Mouse (Mus musculus) forebrain, embryonic 10.5 days (tissue): ENCODE results near the gene Aspscr1. TPM values are rescaled to one million over a fixed set of nuclear protein-coding genes. Genes with fewer than 3 reads are reported as not detected.

Source experiments
- DNase-seq: peaks from one replicate; pipeline ENCODE4 v3.0.0-alpha.2; 2017; ENCODE audit warnings: low spot score; ENCODE audit errors: extremely low spot score
- H3K27ac ChIP-seq: fragments of 300-500 bp; sonication (generic); 2 replicates; pipeline ENCODE4 v1.5.1; 2016; ENCODE audit warnings: mild to moderate bottlenecking
- H3K27me3 ChIP-seq: fragments of 300-500 bp; sonication (generic); 2 replicates; pipeline ENCODE4 v1.6.1; 2016; ENCODE audit warnings: mild to moderate bottlenecking; ENCODE audit not compliant: poor library complexity, severe bottlenecking
- H3K36me3 ChIP-seq: fragments of 300-500 bp; sonication (generic); replicated peaks from 2 replicates; pipeline ENCODE4 v1.6.1; 2016; ENCODE audit warnings: mild to moderate bottlenecking, moderate library complexity
- H3K4me1 ChIP-seq: fragments of 300-500 bp; sonication (generic); 2 replicates; pipeline ENCODE4 v1.6.1; 2016
- H3K4me3 ChIP-seq: fragments of 300-500 bp; sonication (generic); 2 replicates; pipeline ENCODE4 v1.5.1; 2016; ENCODE audit warnings: mild to moderate bottlenecking, moderate library complexity
- H3K9me3 ChIP-seq: fragments of 300-500 bp; sonication (generic); 2 replicates; pipeline ENCODE4 v1.6.1; 2016; ENCODE audit warnings: mild to moderate bottlenecking, moderate library complexity
- WGBS: fragments of 180-500 bp; shearing (Covaris S2); methylation state at CpG from one replicate; pipeline ENCODE4 v1.1.7; 2016; 5-methylcytosine and 5-hydroxymethylcytosine counted together
- polyA plus RNA-seq: library from polyadenylated mRNA; unstranded; fragments of >200 nt; fragmentation: Nextera tagmentation; extraction: Ambion mirVana; gene quantifications from 2 replicates; pipeline ENCODE4 v1.2.1, GENCODE M21; 2016

Aspscr1 gene
- polyA plus RNA-seq, 1 experiment from 2014 or later: 142 TPM

- no peaks in the 10 kb centered on the region for H3K9me3 ChIP-seq
- peak overlapping the region; percentile 97 for H3K27ac ChIP-seq
- peaks cover 63% of the 10 kb centered on the region for H3K4me1 ChIP-seq
- H3K4me3 ChIP-seq: peak overlapping the region; percentile 96
- no peak for DNase-seq
- 54% methylated on average over 7 of the region's 7 CpGs for WGBS
- H3K36me3 ChIP-seq: peaks cover 41% of the 10 kb centered on the region
- no peaks in the 10 kb centered on the region for H3K27me3 ChIP-seq
These were observed 41.7 kb upstream of the Aspscr1 start for GRCm38 (mm10) chr11:120630881-120631725.

GRCm38 (mm10) chr11:120631726-120632448 is 40.9 kb upstream of the Aspscr1 start:
- peak overlapping the region; percentile 97 for H3K27ac ChIP-seq
- peaks cover 33% of the 10 kb centered on the region for H3K36me3 ChIP-seq
- no peak for DNase-seq
- no peaks in the 10 kb centered on the region for H3K9me3 ChIP-seq
- WGBS: 71% methylated on average over 4 of the region's 4 CpGs
- H3K27me3 ChIP-seq: no peaks in the 10 kb centered on the region
- H3K4me1 ChIP-seq: peaks cover 68% of the 10 kb centered on the region
- H3K4me3 ChIP-seq: peak overlapping the region; percentile 96

DNA sequence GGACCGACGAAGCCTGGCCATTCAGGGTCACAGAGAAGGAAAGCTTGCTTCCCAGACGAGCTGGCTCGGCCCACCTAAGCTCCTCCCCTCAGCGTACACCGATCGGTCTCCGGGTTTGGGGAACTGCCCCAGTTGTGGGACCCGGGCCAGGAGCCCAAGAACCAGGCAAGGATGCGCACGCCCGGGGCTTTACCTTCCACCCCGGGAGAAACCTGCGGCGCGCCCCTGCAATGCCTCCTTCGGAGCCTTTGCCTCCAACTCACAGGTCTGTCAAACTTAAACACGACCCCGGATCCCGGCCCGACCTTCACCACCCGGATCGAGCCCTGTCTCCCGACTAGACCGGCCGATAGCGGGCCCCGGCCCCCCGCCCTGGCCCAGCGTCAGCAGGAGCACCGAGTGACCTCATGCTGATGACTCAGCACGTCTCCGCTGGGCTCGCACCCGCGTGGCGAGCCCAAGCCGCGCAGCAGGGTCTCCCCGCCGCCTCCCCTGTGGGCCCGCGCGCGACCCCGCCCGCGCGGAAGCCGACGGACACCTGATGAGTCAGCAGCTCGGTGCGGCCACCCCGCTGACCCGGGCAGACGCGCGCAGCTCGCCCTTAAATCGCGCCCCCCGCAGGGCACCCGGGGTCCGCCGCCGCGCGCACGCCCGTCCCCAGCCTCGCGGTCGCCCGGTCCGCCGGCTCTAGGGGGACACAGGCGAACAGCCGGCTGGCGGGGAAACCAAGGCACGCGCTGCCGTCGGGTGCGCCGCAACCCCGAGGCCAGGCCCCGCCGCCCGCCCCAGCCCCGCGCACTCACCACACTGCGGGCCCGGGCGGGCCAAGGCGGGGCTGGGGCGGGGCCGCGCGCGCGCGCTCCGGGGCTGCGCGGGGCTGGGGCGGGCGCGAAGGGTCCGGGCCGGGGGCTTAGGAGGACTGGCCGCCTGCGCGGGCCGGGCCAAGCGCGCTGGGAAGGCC is 39.9 kb upstream of the Aspscr1 start:
- Histone ChIP-seq H3K4me3 (peak overlapping the region; percentile 96), H3K36me3 (peaks cover 23% of the 10 kb centered on the region), H3K27me3 (no peaks in the 10 kb centered on the region), H3K27ac (peak overlapping the region; percentile 97), H3K9me3 (no peaks in the 10 kb centered on the region), H3K4me1 (peaks cover 69% of the 10 kb centered on the region)
- peak; percentile 65 for DNase-seq
- WGBS: under 1% methylated on average over 115 of the region's 116 CpGs

DNA sequence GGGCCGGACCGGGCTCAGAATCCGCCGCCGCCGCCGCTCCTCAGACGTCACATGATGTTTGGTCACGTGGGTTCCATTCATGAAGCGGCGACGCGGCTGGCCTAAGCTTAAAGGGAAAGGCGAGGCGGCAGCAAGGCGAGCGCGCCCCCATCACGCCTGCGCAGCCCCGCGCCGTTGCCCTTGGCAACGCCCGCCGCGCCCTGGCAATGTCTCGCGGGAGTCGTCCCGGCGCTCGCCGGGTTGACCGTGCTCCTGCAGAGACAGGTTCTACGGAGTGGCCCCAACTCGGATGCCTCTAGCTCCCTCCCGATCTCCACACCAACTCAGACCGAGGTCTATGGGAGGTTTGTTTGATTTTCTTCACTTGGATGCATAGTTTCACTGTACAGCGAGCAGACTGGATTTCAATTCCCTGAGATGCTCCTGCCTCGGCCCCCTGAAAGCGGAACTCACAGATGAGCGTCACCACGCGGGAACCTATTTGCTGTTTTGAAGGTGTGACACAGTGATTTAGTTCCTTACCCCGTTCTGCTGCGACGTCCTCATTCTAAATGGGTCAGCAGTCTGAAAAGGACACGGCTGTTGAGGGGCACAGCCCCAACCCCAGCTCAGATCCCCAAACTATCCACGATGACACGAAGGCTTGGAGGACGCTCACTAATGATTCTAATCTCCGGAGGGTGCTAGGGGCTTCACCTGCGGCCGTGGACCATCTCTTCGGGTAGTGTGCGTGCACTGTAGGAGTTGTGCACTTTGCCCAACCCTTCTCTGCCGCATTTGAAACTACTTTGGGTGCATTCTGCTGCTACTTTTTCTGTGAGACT is 39.0 kb upstream of the Aspscr1 start, which contains the start of gene Mafg:
TSS of gene Mafg (minus strand) at position 81 of the 824 bp plus-strand sequence.
- Histone ChIP-seq H3K9me3 (no peaks in the 10 kb centered on the region), H3K4me1 (peaks cover 69% of the 10 kb centered on the region), H3K27ac (peak within 1 kb of the TSS; percentile 97), H3K27me3 (no peaks in the 10 kb centered on the region), H3K36me3 (peaks cover 17% of the 10 kb centered on the region), H3K4me3 (peak within 1 kb of the TSS; percentile 96)
- peak; percentile 94 for DNase-seq
- 11% methylated on average over 58 of the region's 58 CpGs for WGBS

- peak overlapping the region; percentile 96; the same call in 1 of the 2 replicates for H3K4me3 ChIP-seq
- peaks cover 6% of the 10 kb centered on the region for H3K36me3 ChIP-seq
- peaks cover 58% of the 10 kb centered on the region for H3K4me1 ChIP-seq
- H3K9me3 ChIP-seq: no peaks in the 10 kb centered on the region
- DNase-seq: no peak
- H3K27me3 ChIP-seq: no peaks in the 10 kb centered on the region
- no peak overlapping the region for H3K27ac ChIP-seq
- WGBS: 84% methylated on average over 5 of the region's 5 CpGs
These were observed 38.0 kb upstream of the Aspscr1 start for GRCm38 (mm10) chr11:120634810-120635209.

GRCm38 (mm10) chr11:120641255-120641654 is 31.5 kb upstream of the Aspscr1 start:
- no peak for DNase-seq
- no peak overlapping the region for H3K27ac ChIP-seq
- no peaks in the 10 kb centered on the region for H3K36me3 ChIP-seq
- H3K4me1 ChIP-seq: peaks cover 42% of the 10 kb centered on the region
- H3K4me3 ChIP-seq: peak overlapping the region; percentile 9; the same call in 1 of the 2 replicates
- WGBS: 68% methylated on average over 9 of the region's 9 CpGs
- no peaks in the 10 kb centered on the region for H3K9me3 ChIP-seq
- H3K27me3 ChIP-seq: peaks cover 17% of the 10 kb centered on the region

DNA sequence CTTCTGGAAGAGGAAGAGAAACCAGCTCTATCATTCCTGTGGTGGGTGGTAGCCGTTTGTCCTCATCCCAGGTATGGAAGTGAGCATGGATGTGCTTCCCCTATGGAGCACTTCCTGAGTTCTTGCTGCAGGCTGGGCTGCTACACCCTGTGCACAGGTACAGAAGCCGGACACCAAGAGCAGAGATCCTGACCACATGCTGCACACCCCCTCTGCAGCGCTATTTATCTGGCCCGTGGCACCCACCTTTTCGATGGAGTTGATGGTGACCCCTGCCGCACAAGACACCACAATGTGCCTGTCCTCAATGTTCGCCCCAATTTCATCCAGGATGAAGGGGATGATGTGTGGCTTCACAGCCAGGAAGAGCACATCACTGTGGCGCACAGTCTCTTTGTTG is 30.9 kb upstream of the Aspscr1 start:
- H3K36me3 ChIP-seq: no peaks in the 10 kb centered on the region
- no peak overlapping the region for H3K27ac ChIP-seq
- peak overlapping the region; percentile 66; the same call in 1 of the 2 replicates for H3K4me3 ChIP-seq
- no peaks in the 10 kb centered on the region for H3K9me3 ChIP-seq
- no peak for DNase-seq
- 90% methylated on average over 8 of the region's 8 CpGs for WGBS
- peaks cover 37% of the 10 kb centered on the region for H3K4me1 ChIP-seq
- peaks cover 21% of the 10 kb centered on the region for H3K27me3 ChIP-seq

GRCm38 (mm10) chr11:120642939-120643600 is 29.7 kb upstream of the Aspscr1 start:
- Histone ChIP-seq H3K27ac (peak overlapping the region; percentile 87), H3K4me1 (peaks cover 42% of the 10 kb centered on the region), H3K9me3 (no peaks in the 10 kb centered on the region), H3K27me3 (peaks cover 33% of the 10 kb centered on the region), H3K4me3 (peak overlapping the region; percentile 66), H3K36me3 (no peaks in the 10 kb centered on the region)
- DNase-seq: no peak
- 5% methylated on average over 18 of the region's 18 CpGs for WGBS

DNA sequence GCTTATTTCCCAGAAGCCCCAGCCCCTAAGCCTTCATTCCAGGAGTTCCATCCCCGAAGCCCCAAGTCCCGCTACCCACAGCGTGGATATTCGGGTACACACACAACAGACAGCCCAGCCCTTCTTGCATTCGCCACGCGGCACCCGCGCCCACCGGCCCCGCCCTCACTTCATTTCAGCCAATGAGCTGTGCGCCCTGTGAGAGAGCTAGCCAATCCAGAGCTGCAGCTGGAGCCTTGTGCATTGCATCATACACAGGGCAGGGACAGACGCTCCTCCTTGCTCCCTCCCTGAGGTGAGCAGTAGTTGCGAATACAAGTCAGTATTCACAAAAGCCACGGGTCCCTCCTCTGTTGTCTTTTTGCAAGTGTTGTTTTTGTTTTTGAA is 29.2 kb upstream of the Aspscr1 start, which contains the start of gene Pycr1:
TSS of gene Pycr1 (minus strand) at position 169 of the 387 bp plus-strand sequence.
- Histone ChIP-seq H3K27me3 (peaks cover 34% of the 10 kb centered on the region), H3K4me1 (peaks cover 46% of the 10 kb centered on the region), H3K27ac (peak within 1 kb of the TSS; percentile 87), H3K36me3 (no peaks in the 10 kb centered on the region), H3K9me3 (no peaks in the 10 kb centered on the region), H3K4me3 (peak within 1 kb of the TSS; percentile 66)
- WGBS: under 1% methylated on average over 15 of the region's 15 CpGs
- DNase-seq: peak; percentile 97

DNA sequence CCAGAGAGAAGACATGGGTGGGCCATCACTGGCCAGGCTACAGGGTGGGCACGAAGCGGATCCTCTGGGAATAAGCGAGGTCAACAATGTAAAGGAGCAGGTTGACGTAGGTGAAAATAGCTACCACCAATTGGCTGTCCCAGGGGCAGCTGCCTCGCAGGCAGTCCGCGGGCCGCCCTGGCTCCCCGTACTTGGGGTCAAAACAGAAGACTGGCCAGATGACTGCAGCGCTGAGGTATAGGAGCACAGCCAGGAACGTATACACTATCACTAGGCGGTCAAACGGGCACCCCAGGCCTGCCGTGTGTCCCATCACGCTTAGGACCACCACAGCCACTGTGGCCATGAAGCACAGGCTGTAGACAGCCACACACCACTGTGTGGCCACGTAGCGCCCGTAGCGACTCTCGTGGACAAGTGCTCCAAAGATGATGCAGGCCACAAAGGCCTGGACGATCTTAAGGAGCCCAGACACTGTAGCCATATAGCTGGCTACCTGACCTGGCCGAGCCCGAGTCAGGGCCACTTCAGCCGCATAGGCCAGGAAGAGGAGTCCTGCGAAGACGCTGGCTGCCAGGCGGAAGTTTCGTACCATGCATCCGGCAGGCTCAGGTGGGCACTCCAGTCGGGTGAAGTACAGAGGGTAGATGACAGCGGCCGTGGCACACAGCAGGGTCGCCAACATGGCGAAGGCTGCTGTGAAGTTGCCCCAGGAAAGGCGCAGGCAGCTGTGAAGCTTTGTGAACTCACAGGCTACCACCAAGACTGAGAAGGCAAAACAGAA is 25.5 kb upstream of the Aspscr1 start:
- no peaks in the 10 kb centered on the region for H3K36me3 ChIP-seq
- H3K4me1 ChIP-seq: peaks cover 31% of the 10 kb centered on the region
- peak overlapping the region; percentile 32; the same call in 1 of the 2 replicates for H3K27ac ChIP-seq
- no peaks in the 10 kb centered on the region for H3K9me3 ChIP-seq
- DNase-seq: no peak
- H3K4me3 ChIP-seq: no peak overlapping the region
- 80% methylated on average over 35 of the region's 35 CpGs for WGBS
- H3K27me3 ChIP-seq: peaks cover 33% of the 10 kb centered on the region
